Mouse (Mus musculus) embryo, embryonic 10.5 days (tissue): ENCODE data around the gene Olfr544.
"Not testable (repeated sequence)": the region's sequence is repeated elsewhere in the genome, so short reads cannot be mapped to it uniquely, and the experiment has no call there.

Experiments used
- DNase-seq: peaks from one replicate; pipeline ENCODE4 v3.0.0-alpha.2; 2015; ENCODE audit warnings: low spot score

Gene Olfr544

GRCm38 (mm10) chr7:102488161-102488560 lies at the start of gene Olfr544:
Gene Olfr544 (minus strand): TSS chr7:102488313.
- no peak for DNase-seq

GRCm38 (mm10) chr7:102534449-102534848 lies 46.3 kb upstream of the Olfr544 start, which contains the start of gene Olfr547:
Gene Olfr547 (plus strand): TSS chr7:102534749.
- no peak for DNase-seq

- no peak for DNase-seq
Observed at GRCm38 (mm10) chr7:102529052-102529451, 40.9 kb upstream of the Olfr544 start.

GRCm38 (mm10) chr7:102517051-102517335 lies 28.9 kb upstream of the Olfr544 start:
- no peak for DNase-seq

GRCm38 (mm10) chr7:102516261-102517050 lies 28.3 kb upstream of the Olfr544 start:
- DNase-seq: no peak

GRCm38 (mm10) chr7:102514144-102514543 lies 26.0 kb upstream of the Olfr544 start:
- no peak for DNase-seq

GRCm38 (mm10) chr7:102512814-102513435 lies 24.8 kb upstream of the Olfr544 start:
- peak; percentile 91 for DNase-seq

- no peak for DNase-seq
Observed at GRCm38 (mm10) chr7:102511927-102512326, 23.8 kb upstream of the Olfr544 start.

- DNase-seq: no peak
Observed at GRCm38 (mm10) chr7:102509726-102510125, 21.6 kb upstream of the Olfr544 start.

GRCm38 (mm10) chr7:102508666-102509065 lies 20.6 kb upstream of the Olfr544 start:
- no peak for DNase-seq

GRCm38 (mm10) chr7:102508066-102508465 lies 20.0 kb upstream of the Olfr544 start:
- no peak for DNase-seq

- DNase-seq: peak; percentile 88
Observed at GRCm38 (mm10) chr7:102506848-102507247, 18.7 kb upstream of the Olfr544 start.

GRCm38 (mm10) chr7:102501986-102502385 lies 13.9 kb upstream of the Olfr544 start:
- no peak for DNase-seq

- no peak for DNase-seq
Observed at GRCm38 (mm10) chr7:102499473-102499872, 11.4 kb upstream of the Olfr544 start, which contains the start of gene Olfr545. Gene Olfr545 (minus strand): TSS chr7:102499573.

- not testable (repeated sequence) for DNase-seq
Observed at GRCm38 (mm10) chr7:102494416-102494815, 6.3 kb upstream of the Olfr544 start.

GRCm38 (mm10) chr7:102486105-102486504 lies 2.0 kb downstream of the Olfr544 start:
- DNase-seq: no peak

- not testable (repeated sequence) for DNase-seq
Observed at GRCm38 (mm10) chr7:102484766-102485165, 3.3 kb downstream of the Olfr544 start.

GRCm38 (mm10) chr7:102483665-102484064 lies 4.4 kb downstream of the Olfr544 start:
- no peak for DNase-seq

GRCm38 (mm10) chr7:102481579-102481978 lies 6.5 kb downstream of the Olfr544 start, which contains the start of gene Olfr543:
Gene Olfr543 (minus strand): TSS chr7:102481679.
- DNase-seq: no peak

- DNase-seq: no peak
Observed at GRCm38 (mm10) chr7:102480821-102481220, 7.3 kb downstream of the Olfr544 start.

GRCm38 (mm10) chr7:102479368-102480078 lies 8.6 kb downstream of the Olfr544 start:
- no peak for DNase-seq

- DNase-seq: no peak
Observed at GRCm38 (mm10) chr7:102478926-102479325, 9.2 kb downstream of the Olfr544 start.

GRCm38 (mm10) chr7:102478425-102478824 lies 9.7 kb downstream of the Olfr544 start:
- DNase-seq: no peak
